Mouse (Mus musculus): ENCODE measurements around the gene Rbm4.

GRCm38 (mm10) chr19:4749975-4750374 lies 43.7 kb downstream of the Rbm4 start:
- TF ChIP-seq POLR2A (IDR thresholded peaks at IDR 0.05; ENCODE audit: low read depth, low read length) (no peak), CTCF (IDR thresholded peaks at IDR 0.05; ENCODE audit: extremely low read depth, insufficient read depth, insufficient read length, insufficient replicate concordance) (no peak)
